Mouse (Mus musculus): ENCODE data around the gene Pmf1.

- TF ChIP-seq POLR2A (IDR thresholded peaks at IDR 0.05; ENCODE audit: extremely low read depth, insufficient read depth, low read length) (no peak), CTCF (IDR thresholded peaks at IDR 0.05; ENCODE audit: low read depth, low read length) (no peak)
Observed at GRCm38 (mm10) chr3:88447676-88448183, 37.6 kb upstream of the Pmf1 start.

Data from liver, adult 2 months (tissue).